Mouse (Mus musculus) urinary bladder, postnatal 25 days (tissue): Measurements from ENCODE around the gene Tet3.

Experiments used
- DNase-seq: peaks from one replicate; pipeline ENCODE4 v3.0.0; 2022; ENCODE audit warnings: low spot score

Tet3 gene

GRCm38 (mm10) chr6:83439781-83440180 is 19.1 kb downstream of the Tet3 start:
- no peak for DNase-seq

- DNase-seq: no peak
Observed at GRCm38 (mm10) chr6:83439119-83439767, 19.6 kb downstream of the Tet3 start.

GRCm38 (mm10) chr6:83438584-83438983 is 20.3 kb downstream of the Tet3 start:
- no peak for DNase-seq

DNA sequence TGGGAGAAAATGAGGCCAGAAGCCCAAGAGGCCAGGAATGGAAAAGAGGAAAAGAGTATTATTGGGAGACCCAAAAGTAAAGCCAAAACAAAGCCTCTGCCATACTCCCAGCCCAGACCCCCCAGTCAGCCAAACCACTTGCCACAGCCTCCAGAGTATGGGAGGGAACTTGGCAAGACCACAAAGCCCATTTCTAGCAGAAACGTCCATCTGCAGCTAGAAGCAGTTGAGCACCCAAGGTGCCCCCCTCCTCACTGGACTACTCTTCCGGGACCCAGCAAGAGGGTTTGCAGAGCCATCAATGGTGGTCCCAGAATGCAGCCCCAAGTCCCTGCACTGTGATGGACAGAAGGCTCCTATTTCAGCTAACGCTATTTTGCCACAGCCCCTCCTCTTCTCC is 21.1 kb downstream of the Tet3 start:
- DNase-seq: no peak

DNA sequence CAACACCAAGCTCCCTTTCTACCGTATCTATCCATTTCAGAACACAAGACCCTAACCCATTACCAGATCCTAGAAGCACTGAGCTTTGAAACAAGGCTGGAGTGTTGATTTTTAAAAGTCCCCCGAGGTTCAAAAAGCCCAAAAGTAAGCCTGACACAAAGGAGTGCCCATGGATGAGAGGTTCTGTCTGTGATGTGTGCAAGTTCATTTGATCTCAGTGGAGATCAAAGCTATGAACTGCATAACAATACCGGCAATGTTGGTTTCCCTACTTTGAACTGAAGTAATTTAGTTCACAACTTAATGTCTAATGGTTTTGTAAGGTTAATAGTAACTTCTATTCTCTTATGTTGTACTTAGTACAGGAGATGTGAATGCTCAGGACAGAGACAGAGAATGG is 21.7 kb downstream of the Tet3 start:
- DNase-seq: no peak

DNA sequence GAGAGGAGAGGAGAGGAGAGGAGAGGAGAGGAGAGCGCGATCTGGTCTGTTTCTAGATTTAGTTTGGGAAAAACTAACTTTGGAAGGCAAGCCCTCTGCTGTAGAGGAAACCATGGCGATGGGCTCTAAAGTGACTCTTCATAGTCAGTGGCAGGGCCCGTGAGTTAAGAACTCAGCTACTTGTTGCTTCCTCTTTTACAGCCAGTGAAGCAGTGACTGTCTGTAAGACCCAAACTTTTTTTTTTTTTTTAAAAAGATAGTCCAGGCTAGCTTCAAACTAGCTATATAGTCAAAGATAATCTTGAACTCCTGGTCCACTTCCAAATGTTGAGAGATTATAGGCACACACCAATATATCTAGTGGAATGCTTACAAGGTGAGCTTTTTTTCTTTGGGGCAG is 22.3 kb downstream of the Tet3 start:
- DNase-seq: no peak

DNA sequence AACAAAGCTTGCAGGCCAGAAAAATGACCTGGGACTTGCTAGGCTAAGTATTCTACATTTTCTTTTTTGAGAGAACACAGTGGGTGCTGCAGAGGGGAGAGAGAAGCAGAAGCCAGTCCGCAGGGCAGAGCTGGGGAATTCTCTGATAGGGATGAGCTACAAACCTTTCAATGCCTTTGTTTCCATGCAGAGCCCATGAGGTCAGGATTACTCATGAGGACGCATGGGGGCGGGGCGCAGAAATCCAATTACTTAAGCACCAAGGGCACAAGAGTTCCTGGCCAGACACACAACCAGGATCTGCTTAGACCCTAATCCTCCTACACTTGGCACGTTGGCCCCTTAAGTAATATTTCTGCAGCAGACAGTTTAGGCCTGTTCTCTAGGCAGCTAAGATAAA is 23.7 kb downstream of the Tet3 start:
- peak; percentile 50 for DNase-seq

DNA sequence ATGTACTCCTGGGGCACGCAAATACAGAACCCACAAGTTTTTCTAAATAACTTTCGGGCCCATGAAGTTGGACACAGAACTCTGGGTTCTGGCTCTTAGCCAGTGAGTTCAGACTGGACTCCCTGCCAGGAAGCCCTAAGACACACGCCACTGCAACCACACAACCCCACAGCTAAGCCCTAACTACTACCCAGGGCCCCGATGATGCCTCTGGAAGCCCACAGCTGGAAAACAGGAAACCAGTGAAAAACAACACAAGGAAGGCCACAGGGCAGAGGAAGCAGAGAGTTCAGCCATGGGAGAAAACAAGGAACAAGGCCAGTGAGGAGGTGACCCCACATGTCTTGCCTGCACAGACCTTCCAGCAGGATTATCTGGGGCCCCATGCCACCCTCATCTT is 25.3 kb downstream of the Tet3 start:
- DNase-seq: no peak

- no peak for DNase-seq
Observed at GRCm38 (mm10) chr6:83432966-83433365, 25.9 kb downstream of the Tet3 start.

DNA sequence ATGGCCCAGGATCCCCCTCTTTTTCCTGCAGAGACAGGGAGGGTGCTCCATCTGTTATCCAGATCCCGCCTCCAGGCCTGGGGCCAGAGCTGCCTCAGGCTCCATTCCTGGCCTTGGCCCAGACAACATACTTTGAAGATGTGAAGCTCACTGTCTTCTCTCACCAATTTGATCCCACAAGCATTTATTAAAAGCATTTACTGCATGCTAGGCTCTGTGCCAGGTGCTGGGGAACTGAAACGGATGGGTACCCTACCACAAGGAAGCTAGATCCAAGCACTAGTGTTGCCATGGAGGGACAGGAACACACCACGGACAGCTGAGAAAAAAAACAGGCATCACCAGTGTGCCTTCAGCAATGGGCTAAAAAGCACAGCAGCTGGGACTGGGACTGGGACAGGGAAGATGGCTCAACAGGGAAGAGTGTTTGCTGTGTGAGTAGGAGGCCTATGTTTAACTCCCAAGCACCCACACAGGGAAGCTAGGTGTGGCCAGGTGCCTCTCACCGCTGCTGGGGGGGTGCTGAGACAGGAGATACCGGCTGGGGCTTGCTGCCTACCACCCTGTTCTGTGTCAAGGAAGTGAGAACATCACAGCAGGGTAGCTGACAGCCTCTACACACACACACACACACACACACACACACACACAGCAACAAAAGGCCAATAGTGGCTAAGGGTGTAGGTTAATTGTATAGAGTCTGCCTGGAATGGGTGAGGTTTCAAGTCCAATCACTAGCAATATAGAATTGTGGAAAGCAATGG is 30.7 kb downstream of the Tet3 start:
- DNase-seq: peak; percentile 36

GRCm38 (mm10) chr6:83427512-83427911 is 31.4 kb downstream of the Tet3 start:
- DNase-seq: no peak

DNA sequence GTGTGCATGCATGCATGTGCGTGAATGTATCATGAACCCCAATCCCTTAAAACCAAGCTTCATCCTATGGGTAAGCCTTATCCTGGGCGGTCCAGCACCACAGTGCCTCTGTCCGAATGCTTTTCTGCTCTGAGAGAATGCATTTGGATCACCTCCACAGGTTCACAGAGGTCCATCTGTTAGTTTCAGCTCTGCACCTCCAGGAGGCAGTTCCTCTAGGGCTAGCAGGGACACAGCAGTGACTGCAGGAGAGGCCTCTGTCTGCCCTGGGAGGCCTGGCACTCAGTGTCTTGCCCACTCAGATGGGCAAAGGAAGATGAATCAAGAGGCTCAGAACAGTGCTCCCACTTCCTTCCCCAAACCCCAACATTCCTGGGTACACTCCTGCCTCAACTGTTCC is 32.3 kb downstream of the Tet3 start:
- no peak for DNase-seq

GRCm38 (mm10) chr6:83424053-83424404 is 34.9 kb downstream of the Tet3 start:
- DNase-seq: no peak

GRCm38 (mm10) chr6:83423400-83424052 is 35.4 kb downstream of the Tet3 start:
- DNase-seq: no peak

GRCm38 (mm10) chr6:83421866-83422649 is 36.8 kb downstream of the Tet3 start:
- peak; percentile 38 for DNase-seq

DNA sequence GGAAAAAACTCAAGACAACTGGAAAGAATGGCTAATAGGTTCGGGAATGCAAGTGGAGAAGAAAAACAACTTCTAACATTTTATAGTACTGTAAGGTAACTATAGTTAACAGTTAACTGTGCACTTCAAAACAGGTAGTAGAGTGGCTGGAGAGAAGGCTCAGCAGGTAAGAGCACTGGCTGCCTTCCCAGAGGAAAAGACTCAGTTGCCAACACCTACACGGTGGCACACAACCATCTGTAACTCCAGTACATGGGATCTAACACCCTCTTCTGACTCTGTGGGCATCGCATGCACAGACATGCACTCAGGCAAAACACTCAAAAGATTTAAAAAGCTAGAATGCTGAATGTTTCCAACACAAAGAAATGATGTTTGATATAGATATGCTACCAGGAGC is 39.4 kb downstream of the Tet3 start:
- no peak for DNase-seq

DNA sequence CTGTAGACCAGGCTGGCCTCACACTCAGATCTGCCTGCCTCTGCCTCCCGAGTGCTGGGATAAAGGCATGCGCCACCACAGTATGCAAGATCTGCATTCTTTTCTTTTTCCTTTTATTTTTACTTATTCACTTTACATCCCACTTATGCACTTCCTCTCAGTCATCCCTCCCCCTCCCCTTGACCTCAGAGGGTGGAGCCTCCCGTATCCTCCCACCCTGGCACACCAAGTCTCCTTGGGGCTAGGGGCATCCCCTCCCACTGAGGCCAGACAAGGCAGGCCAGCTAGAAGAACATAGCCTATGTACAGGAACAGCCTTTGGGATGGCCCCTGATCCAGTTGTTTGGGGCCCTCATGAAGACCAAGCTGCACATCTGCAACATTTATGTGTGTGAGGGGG is 41.4 kb downstream of the Tet3 start:
- DNase-seq: no peak

DNA sequence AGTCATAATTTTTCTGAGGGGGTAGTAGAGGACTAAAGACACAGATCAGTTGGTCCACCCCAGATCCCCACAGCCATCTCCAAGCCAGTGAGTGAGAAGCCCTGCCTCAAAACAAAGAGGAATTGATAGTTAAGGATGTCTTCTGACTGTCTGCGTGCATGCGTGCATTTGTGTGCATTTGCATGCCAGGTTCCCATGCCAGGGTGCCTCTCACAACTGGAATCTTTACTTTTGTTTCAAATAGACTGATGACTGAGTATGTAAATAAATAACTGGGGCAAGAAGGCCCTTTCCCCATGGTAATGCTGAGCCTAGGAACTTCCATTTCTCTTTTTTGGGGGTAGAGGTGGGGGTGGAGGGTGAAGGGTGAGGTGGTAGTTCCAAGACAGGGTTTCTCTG is 41.8 kb downstream of the Tet3 start:
- no peak for DNase-seq

- no peak for DNase-seq
Observed at GRCm38 (mm10) chr6:83416261-83417103, 42.4 kb downstream of the Tet3 start.

DNA sequence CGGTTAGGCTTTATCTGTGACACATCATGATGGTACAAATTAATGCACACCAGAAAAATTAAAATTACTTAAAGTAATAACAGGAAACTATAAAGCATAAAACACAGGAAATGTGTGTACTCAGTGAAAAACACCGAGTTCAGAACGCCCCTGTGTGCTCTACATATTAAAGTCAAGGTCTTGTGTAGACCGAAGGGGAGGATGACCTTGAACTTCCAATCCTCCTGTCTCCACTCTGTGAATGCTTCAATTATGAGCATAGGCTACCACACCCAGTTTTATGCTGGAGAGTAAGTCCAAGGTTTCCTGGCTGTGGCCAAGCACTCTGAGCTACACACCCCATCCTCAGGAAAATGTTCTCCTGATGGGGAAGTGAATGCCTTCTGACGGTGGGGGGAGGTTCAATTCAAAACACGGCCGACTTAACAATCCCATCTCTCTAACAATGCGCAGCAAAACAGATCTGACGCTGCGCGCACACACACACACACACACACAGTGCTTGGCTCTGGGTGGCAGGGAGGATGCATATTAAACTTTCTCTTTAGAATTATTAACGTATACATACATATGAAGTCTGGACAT is 43.4 kb downstream of the Tet3 start:
- DNase-seq: no peak

- DNase-seq: no peak
Observed at GRCm38 (mm10) chr6:83414601-83415355, 44.1 kb downstream of the Tet3 start.
